Mouse (Mus musculus): ENCODE data around the gene Dalrd3. TPM values are rescaled to one million over a fixed set of nuclear protein-coding genes. Genes with fewer than 3 reads are reported as not detected.

Dalrd3 gene
- total and polyA plus RNA-seq, 3 experiments = 85.8 to 126 TPM; not detected in 1

- Histone ChIP-seq H3K4me3 (ENCODE audit: control insufficient read depth in 1 of 2, insufficient read depth in 1 of 2, low read depth in 2 of 2, low read length in 2 of 2) (peak overlapping the region; percentile 77 to 98), H3K27ac (ENCODE audit: control insufficient read depth, low read depth, low read length) (peak overlapping the region; percentile 81), H3K9me3 (replicated peaks; ENCODE audit: insufficient read depth, low read length) (no peaks in the 10 kb centered on the region), H3K27me3 (ENCODE audit: control insufficient read depth in 1 of 2, insufficient read depth in 2 of 2, low read length in 2 of 2) (no peaks in the 10 kb centered on the region), H3K9ac (ENCODE audit: control insufficient read depth, low read depth, low read length, poor library complexity, severe bottlenecking) (peak overlapping the region; percentile 98), H3K4me1 (ENCODE audit: control insufficient read depth in 1 of 2, insufficient read depth in 2 of 2, low read length in 2 of 2) (peaks cover 0 to 9% of the 10 kb centered on the region in 2 experiments; a peak in 2 of 4 replicates), H3K79me2 (ENCODE audit: control insufficient read depth, insufficient read depth, low read length, poor library complexity) (peaks cover 6% of the 10 kb centered on the region), H3K36me3 (ENCODE audit: control insufficient read depth in 1 of 2, insufficient read depth in 2 of 2, low read length in 2 of 2) (no peaks in the 10 kb centered on the region; a peak in 1 of 4 replicates)
- DNase-seq (ENCODE audit: low read depth, low spot score) = peak; percentile 69
- TF ChIP-seq SIN3A (IDR thresholded peaks at IDR 0.05; ENCODE audit: low read length) (0 out of 2 replicates have a peak, but pooled peaks have one; percentile 5), ZNF384 (IDR thresholded peaks at IDR 0.05; ENCODE audit: low read depth, low read length) (peak; percentile 93), CHD2 (IDR thresholded peaks at IDR 0.05; ENCODE audit: low read length) (no peak)
These were observed 8.4 kb downstream of the Dalrd3 start for GRCm38 (mm10) chr9:108577934-108578544.

GRCm38 (mm10) chr9:108578545-108579343 is 9.1 kb downstream of the Dalrd3 start, which contains the start of gene Wdr6:
Wdr6 (minus strand) TSS chr9:108578739.
- H3K4me3 ChIP-seq (ENCODE audit: control insufficient read depth in 1 of 2, insufficient read depth in 1 of 2, low read depth in 2 of 2, low read length in 2 of 2) = peak within 1 kb of the TSS; percentile 77 to 98
- DNase-seq (ENCODE audit: low read depth, low spot score) = peak; percentile 98
- H3K27ac ChIP-seq (ENCODE audit: control insufficient read depth, low read depth, low read length) = peak within 1 kb of the TSS; percentile 81
- peaks cover 0 to 9% of the 10 kb centered on the region in 2 experiments; a peak in 2 of 4 replicates for H3K4me1 ChIP-seq (ENCODE audit: control insufficient read depth in 1 of 2, insufficient read depth in 2 of 2, low read length in 2 of 2)
- no peaks in the 10 kb centered on the region for H3K27me3 ChIP-seq (ENCODE audit: control insufficient read depth in 1 of 2, insufficient read depth in 2 of 2, low read length in 2 of 2)
- no peaks in the 10 kb centered on the region for H3K36me3 ChIP-seq (ENCODE audit: control insufficient read depth in 1 of 2, insufficient read depth in 2 of 2, low read length in 2 of 2)
- H3K9ac ChIP-seq (ENCODE audit: control insufficient read depth, low read depth, low read length, poor library complexity, severe bottlenecking) = peak within 1 kb of the TSS; percentile 98
- peaks cover 6% of the 10 kb centered on the region for H3K79me2 ChIP-seq (ENCODE audit: control insufficient read depth, insufficient read depth, low read length, poor library complexity)
- no peaks in the 10 kb centered on the region for H3K9me3 ChIP-seq (replicated peaks; ENCODE audit: insufficient read depth, low read length)
- TF ChIP-seq MYB (IDR thresholded peaks at IDR 0.05; ENCODE audit: low read depth, low read length) (no peak), NELFE (IDR thresholded peaks at IDR 0.05; ENCODE audit: low read depth, low read length) (peak; percentile 79), ETS1 (IDR thresholded peaks at IDR 0.05; ENCODE audit: low read depth, low read length) (peak; percentile 58; the same call in 1 of the 2 replicates), USF2 (IDR thresholded peaks at IDR 0.05; ENCODE audit: borderline replicate concordance in 1 of 2, insufficient read depth in 1 of 2, low read depth in 1 of 2, low read length in 2 of 2) (no peak), CHD1 (IDR thresholded peaks at IDR 0.05; ENCODE audit: low read depth, low read length) (peak; percentile 76; the same call in 1 of the 2 replicates), SMC3 (IDR thresholded peaks at IDR 0.05; ENCODE audit: low read depth, low read length) (no peak), SIN3A (IDR thresholded peaks at IDR 0.05; ENCODE audit: low read length) (peak; percentile 90), ZNF384 (IDR thresholded peaks at IDR 0.05; ENCODE audit: low read depth, low read length) (0 out of 2 replicates have a peak, but pooled peaks have one; percentile 44), EP300 (IDR thresholded peaks at IDR 0.05; ENCODE audit: low read depth in 1 of 2, low read length in 2 of 2) (peak in 1 of 2 experiments; percentile 36; a peak in 1 of 4 replicates), TAL1 (IDR thresholded peaks at IDR 0.05; ENCODE audit: low read length) (no peak), CHD2 (IDR thresholded peaks at IDR 0.05; ENCODE audit: low read length) (peak; percentile 99), BHLHE40 (IDR thresholded peaks at IDR 0.05; ENCODE audit: borderline replicate concordance, low read depth, low read length) (no peak; the same call in 1 of the 2 replicates), TBP (IDR thresholded peaks at IDR 0.05; ENCODE audit: low read depth, low read length) (peak; percentile 72), ZKSCAN1 (IDR thresholded peaks at IDR 0.05; ENCODE audit: low read depth, low read length) (no peak), NRF1 (IDR thresholded peaks at IDR 0.05; ENCODE audit: insufficient read depth, low read depth, low read length, poor library complexity, severe bottlenecking) (no peak), MXI1 (IDR thresholded peaks at IDR 0.05; ENCODE audit: low read depth, low read length) (peak; percentile 75), KAT2A (conservative IDR thresholded peaks at IDR 0.05; ENCODE audit: low read depth, low read length) (no peak; the same call in 1 of the 2 replicates), MYC (IDR thresholded peaks at IDR 0.05; ENCODE audit: low read depth, low read length) (peak; percentile 55; the same call in 1 of the 2 replicates), UBTF (IDR thresholded peaks at IDR 0.05; ENCODE audit: borderline replicate concordance, insufficient read depth, low read depth, low read length) (no peak), RAD21 (IDR thresholded peaks at IDR 0.05; ENCODE audit: low read depth, low read length) (no peak), POLR2AphosphoS2 (IDR thresholded peaks at IDR 0.05; ENCODE audit: low read length) (peak; percentile 88; the same call in 1 of the 2 replicates), GABPA (IDR thresholded peaks at IDR 0.05; ENCODE audit: low read depth, low read length) (no peak), MAFK (IDR thresholded peaks at IDR 0.05; ENCODE audit: borderline replicate concordance, low read depth, low read length) (no peak), RCOR1 (IDR thresholded peaks at IDR 0.05; ENCODE audit: low read depth, low read length) (no peak), USF1 (IDR thresholded peaks at IDR 0.05; ENCODE audit: low read depth, low read length) (peak; percentile 63), JUND (IDR thresholded peaks at IDR 0.05; ENCODE audit: low read depth, low read length) (no peak), TCF12 (IDR thresholded peaks at IDR 0.05; ENCODE audit: low read depth, low read length) (peak; percentile 77; the same call in 1 of the 2 replicates)
